Mouse (Mus musculus) liver, adult 2 months (tissue): ENCODE results near the gene Gm5483.

Source experiments
- CTCF ChIP-seq: fragments of 200-500 bp; IDR thresholded peaks from 2 replicates; pipeline ENCODE4 v1.5.1; 2011; ENCODE audit warnings: low read depth, low read length, control low read depth
- POLR2A ChIP-seq: fragments of 200-500 bp; IDR thresholded peaks from 2 replicates; pipeline ENCODE4 v1.6.1; 2011; ENCODE audit warnings: low read length, control low read depth; ENCODE audit not compliant: insufficient read depth; ENCODE audit errors: extremely low read depth

DNA sequence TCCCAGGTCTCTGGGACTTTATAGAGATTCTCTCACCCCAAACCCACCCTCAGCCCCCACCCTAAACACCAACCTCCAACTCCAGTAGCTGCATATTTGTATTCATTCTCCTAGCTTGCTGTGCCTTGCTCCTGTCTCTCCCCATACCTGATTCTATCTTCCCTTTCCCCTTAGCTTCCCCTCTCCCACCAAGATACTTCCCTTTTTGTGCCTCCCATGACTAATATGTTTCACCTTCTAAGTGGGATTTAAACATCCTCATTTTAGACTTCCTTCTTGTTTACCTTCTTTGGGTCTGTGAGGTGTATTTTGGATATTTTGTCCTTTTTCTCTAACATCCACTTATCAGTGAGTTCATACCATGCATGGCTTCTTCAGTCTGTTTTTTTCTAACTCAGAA is 7.9 kb upstream of the Gm5483 start:
- TF ChIP-seq POLR2A (no peak), CTCF (no peak)
